Mouse (Mus musculus) CH12.LX (cell line): ENCODE measurements around the gene Prkcd. TPM values are rescaled to one million over a fixed set of nuclear protein-coding genes. Genes with fewer than 3 reads are reported as not detected.

Source experiments
- DNase-seq: peaks from one replicate; pipeline ENCODE4 v3.0.0-alpha.2; 2013; ENCODE audit errors: extremely low read depth
- H3K27ac ChIP-seq: 2 replicates; pipeline ENCODE4 v1.5.1; 2012; ENCODE audit warnings: low read depth, mild to moderate bottlenecking, control low read depth, moderate library complexity; ENCODE audit not compliant: insufficient read depth
- H3K27me3 ChIP-seq: replicated peaks from 2 replicates; pipeline ENCODE3; 2012; ENCODE audit warnings: inconsistent platforms
- H3K36me3 ChIP-seq, 2 experiments: replicated peaks in 1 of 2; 2 replicates each; pipeline versions ENCODE3 to v1.6.1; 2012; ENCODE audit warnings: inconsistent platforms in 1 of 2, low read length in 1 of 2, mild to moderate bottlenecking in 1 of 2, mixed read lengths in 1 of 2, moderate library complexity in 1 of 2; ENCODE audit not compliant: control insufficient read depth in 1 of 2, insufficient read depth in 1 of 2
- H3K4me1 ChIP-seq, 2 experiments: 2 replicates each; pipeline ENCODE4 v1.6.1; 2012; ENCODE audit warnings: inconsistent platforms in 1 of 2, moderate library complexity in 1 of 2; ENCODE audit not compliant: insufficient read depth in 2 of 2, control insufficient read depth in 1 of 2
- H3K4me2 ChIP-seq: 2 replicates; pipeline ENCODE4 v1.6.1; 2012; ENCODE audit warnings: low read depth, mild to moderate bottlenecking, control low read depth; ENCODE audit not compliant: poor library complexity, insufficient read depth, severe bottlenecking
- H3K4me3 ChIP-seq, 3 experiments: fragments of 150-350 bp in 1 of 3; sonication (generic) in 1 of 3; replicated peaks in 1 of 3; 2 replicates each; pipeline versions ENCODE3 to v1.5.1; 2011 to 2012; ENCODE audit warnings: low read depth in 2 of 3, low read length in 2 of 3, mild to moderate bottlenecking in 2 of 3, moderate library complexity in 2 of 3, control low read depth in 1 of 3, improper control_type of control experiment in 1 of 3, inconsistent platforms in 1 of 3, mixed read lengths in 1 of 3; ENCODE audit not compliant: poor library complexity in 1 of 3
- H3K79me2 ChIP-seq: replicated peaks from 2 replicates; pipeline ENCODE4 v1.6.1; 2012; ENCODE audit warnings: mild to moderate bottlenecking, moderate library complexity; ENCODE audit not compliant: control insufficient read depth, poor library complexity, insufficient read depth, severe bottlenecking; ENCODE audit errors: extremely low read depth
- H3K9ac ChIP-seq: 2 replicates; pipeline ENCODE4 v1.6.1; 2012; ENCODE audit warnings: low read depth, mild to moderate bottlenecking, control low read depth, moderate library complexity; ENCODE audit not compliant: insufficient read depth
- H3K9me3 ChIP-seq: replicated peaks from 2 replicates; pipeline ENCODE3; 2012; ENCODE audit warnings: low read length, inconsistent platforms, mixed read lengths
- BHLHE40 ChIP-seq: IDR thresholded peaks from 2 replicates; pipeline ENCODE4 v1.6.1; 2011; ENCODE audit warnings: mild to moderate bottlenecking, low read depth, low read length, improper control_type of control experiment
- CHD1 ChIP-seq: IDR thresholded peaks from 2 replicates; pipeline ENCODE4 v1.6.1; 2012; ENCODE audit warnings: low read depth, low read length, improper control_type of control experiment, inconsistent platforms
- CHD2 ChIP-seq: IDR thresholded peaks from 2 replicates; pipeline ENCODE4 v1.6.1; 2011; ENCODE audit warnings: low read length, improper control_type of control experiment
- CTCF ChIP-seq, 2 experiments: IDR thresholded peaks in 1 of 2; conservative IDR thresholded peaks in 1 of 2; 2 replicates each; pipeline ENCODE4 v1.5.1; 2011 to 2012; ENCODE audit warnings: low read depth in 2 of 2, low read length in 2 of 2, improper control_type of control experiment in 1 of 2, inconsistent platforms in 1 of 2, mild to moderate bottlenecking in 1 of 2, moderate library complexity in 1 of 2
- E2F4 ChIP-seq: IDR thresholded peaks from 2 replicates; pipeline ENCODE4 v1.6.1; 2011; ENCODE audit warnings: low read depth, low read length, improper control_type of control experiment; ENCODE audit not compliant: insufficient replicate concordance
- ELF1 ChIP-seq: IDR thresholded peaks from 2 replicates; pipeline ENCODE4 v1.6.1; 2014; ENCODE audit warnings: low read depth, mild to moderate bottlenecking, inconsistent platforms, low read length, improper control_type of control experiment
- EP300 ChIP-seq: IDR thresholded peaks from 2 replicates; pipeline ENCODE4 v1.6.1; 2011; ENCODE audit warnings: low read length, improper control_type of control experiment
- ETS1 ChIP-seq: conservative IDR thresholded peaks from 2 replicates; pipeline ENCODE4 v1.6.1; 2012; ENCODE audit warnings: low read depth, mild to moderate bottlenecking, inconsistent platforms, low read length, improper control_type of control experiment, moderate library complexity
- GABPA ChIP-seq: IDR thresholded peaks from 2 replicates; pipeline ENCODE4 v1.6.1; 2012; ENCODE audit warnings: low read depth, low read length, improper control_type of control experiment, inconsistent platforms; ENCODE audit not compliant: insufficient replicate concordance
- HCFC1 ChIP-seq: IDR thresholded peaks from 2 replicates; pipeline ENCODE4 v1.6.1; 2012; ENCODE audit warnings: low read depth, mild to moderate bottlenecking, inconsistent platforms, low read length, improper control_type of control experiment
- IRF4 ChIP-seq: IDR thresholded peaks from 2 replicates; pipeline ENCODE4 v1.6.1; 2014; ENCODE audit warnings: low read depth, mild to moderate bottlenecking, inconsistent platforms, low read length, improper control_type of control experiment
- JUN ChIP-seq: IDR thresholded peaks from 2 replicates; pipeline ENCODE4 v1.6.1; 2011; ENCODE audit warnings: low read depth, mild to moderate bottlenecking, low read length, improper control_type of control experiment, moderate library complexity; ENCODE audit not compliant: insufficient read depth
- JUND ChIP-seq: conservative IDR thresholded peaks from 2 replicates; pipeline ENCODE4 v1.6.1; 2011; ENCODE audit warnings: low read depth, low read length, improper control_type of control experiment
- KAT2A ChIP-seq: IDR thresholded peaks from 2 replicates; pipeline ENCODE4 v1.6.1; 2012; ENCODE audit warnings: low read length, improper control_type of control experiment, inconsistent platforms; ENCODE audit not compliant: insufficient replicate concordance
- MAFK ChIP-seq: IDR thresholded peaks from 2 replicates; pipeline ENCODE4 v1.6.1; 2011; ENCODE audit warnings: low read length, improper control_type of control experiment; ENCODE audit not compliant: insufficient replicate concordance
- MAX ChIP-seq: IDR thresholded peaks from 2 replicates; pipeline ENCODE4 v1.6.1; 2011; ENCODE audit warnings: low read length, improper control_type of control experiment
- MAZ ChIP-seq: IDR thresholded peaks from 2 replicates; pipeline ENCODE4 v1.6.1; 2012; ENCODE audit warnings: low read depth, mild to moderate bottlenecking, inconsistent platforms, low read length, improper control_type of control experiment, moderate library complexity
- MEF2A ChIP-seq: IDR thresholded peaks from 2 replicates; pipeline ENCODE4 v1.6.1; 2014; ENCODE audit warnings: low read depth, mild to moderate bottlenecking, inconsistent platforms, low read length, improper control_type of control experiment, borderline replicate concordance
- MXI1 ChIP-seq: IDR thresholded peaks from 2 replicates; pipeline ENCODE4 v1.6.1; 2011; ENCODE audit warnings: mild to moderate bottlenecking, low read depth, low read length, improper control_type of control experiment
- MYC ChIP-seq: IDR thresholded peaks from 2 replicates; pipeline ENCODE4 v1.6.1; 2011; ENCODE audit warnings: low read depth, mild to moderate bottlenecking, improper control_type of control experiment, low read length
- NELFE ChIP-seq: IDR thresholded peaks from 2 replicates; pipeline ENCODE4 v1.6.1; 2011; ENCODE audit warnings: low read depth, low read length, improper control_type of control experiment
- NRF1 ChIP-seq: IDR thresholded peaks from 2 replicates; pipeline ENCODE4 v1.6.1; 2014; ENCODE audit warnings: low read depth, mild to moderate bottlenecking, inconsistent platforms, low read length, improper control_type of control experiment, moderate library complexity
- PAX5 ChIP-seq: IDR thresholded peaks from 2 replicates; pipeline ENCODE4 v1.6.1; 2012; ENCODE audit warnings: low read length, inconsistent platforms, mixed read lengths
- POLR2A ChIP-seq: IDR thresholded peaks from 2 replicates; pipeline ENCODE4 v1.6.1; 2011; ENCODE audit warnings: low read depth, mild to moderate bottlenecking, improper control_type of control experiment, low read length
- POLR2AphosphoS2 ChIP-seq: IDR thresholded peaks from 2 replicates; pipeline ENCODE4 v1.6.1; 2011; ENCODE audit warnings: low read depth, low read length, improper control_type of control experiment
- RAD21 ChIP-seq: IDR thresholded peaks from 2 replicates; pipeline ENCODE4 v1.6.1; 2011; ENCODE audit warnings: low read depth, mild to moderate bottlenecking, low read length, improper control_type of control experiment, moderate library complexity
- RCOR1 ChIP-seq: conservative IDR thresholded peaks from 2 replicates; pipeline ENCODE4 v1.6.1; 2012; ENCODE audit warnings: low read depth, mild to moderate bottlenecking, inconsistent platforms, low read length, improper control_type of control experiment
- SIN3A ChIP-seq: IDR thresholded peaks from 2 replicates; pipeline ENCODE4 v1.6.1; 2012; ENCODE audit warnings: low read length, improper control_type of control experiment, inconsistent platforms
- SMC3 ChIP-seq: IDR thresholded peaks from 2 replicates; pipeline ENCODE4 v1.6.1; 2011; ENCODE audit warnings: low read depth, low read length, improper control_type of control experiment
- TBP ChIP-seq: conservative IDR thresholded peaks from 2 replicates; pipeline ENCODE4 v1.6.1; 2011; ENCODE audit warnings: low read depth, low read length, improper control_type of control experiment
- TCF12 ChIP-seq: IDR thresholded peaks from 2 replicates; pipeline ENCODE4 v1.6.1; 2014; ENCODE audit warnings: low read depth, mild to moderate bottlenecking, inconsistent platforms, low read length, improper control_type of control experiment
- UBTF ChIP-seq: IDR thresholded peaks from 2 replicates; pipeline ENCODE4 v1.6.1; 2012; ENCODE audit warnings: low read depth, mild to moderate bottlenecking, inconsistent platforms, low read length, improper control_type of control experiment, moderate library complexity
- USF1 ChIP-seq: IDR thresholded peaks from 2 replicates; pipeline ENCODE4 v1.6.1; 2014; ENCODE audit warnings: low read depth, mild to moderate bottlenecking, inconsistent platforms, low read length, improper control_type of control experiment
- USF2 ChIP-seq: conservative IDR thresholded peaks from 2 replicates; pipeline ENCODE4 v1.6.1; 2011; ENCODE audit warnings: low read depth, low read length, improper control_type of control experiment
- ZC3H11A ChIP-seq: IDR thresholded peaks from 2 replicates; pipeline ENCODE4 v1.6.1; 2012; ENCODE audit warnings: low read depth, mild to moderate bottlenecking, inconsistent platforms, low read length, improper control_type of control experiment
- ZKSCAN1 ChIP-seq: IDR thresholded peaks from 2 replicates; pipeline ENCODE4 v1.6.1; 2012; ENCODE audit warnings: low read depth, inconsistent platforms, low read length, improper control_type of control experiment, borderline replicate concordance
- ZMIZ1 ChIP-seq: IDR thresholded peaks from 2 replicates; pipeline ENCODE4 v1.6.1; 2012; ENCODE audit warnings: low read depth, mild to moderate bottlenecking, inconsistent platforms, low read length, improper control_type of control experiment
- ZNF384 ChIP-seq: IDR thresholded peaks from 2 replicates; pipeline ENCODE4 v1.6.1; 2012; ENCODE audit warnings: low read depth, low read length, improper control_type of control experiment, inconsistent platforms
- dilution Hi-C: fragments of 300-500 bp; cut with MboI; formaldehyde crosslinking; loops from 2 replicates; pipeline ENCODE4 v1.14.3; 2020; ENCODE audit warnings: low sequenced_read_pairs; ENCODE audit not compliant: extremely low pct_unique_long_range_greater_than_20kb, extremely low pct_ligation_motif_present
- in situ Hi-C: fragments of 300-500 bp; cut with MboI; formaldehyde crosslinking; loops from 3 replicates; pipeline ENCODE4 v1.14.3; 2019; ENCODE audit warnings: low sequenced_read_pairs, low pct_ligation_motif_present, low pct_unique_long_range_greater_than_20kb, mixed read lengths
- polyA plus RNA-seq: library from polyadenylated mRNA; unstranded; fragments of >175 nt; gene quantifications from 2 replicates; pipeline ENCODE4 v1.2.1, GENCODE M21; 2012; ENCODE audit warnings: low read depth; ENCODE audit not compliant: insufficient read length
- total RNA-seq, 2 experiments: library from RNA; depleted of rRNA; stranded (reverse); fragments of 300-350 nt in 1 of 2; fragments of >200 nt in 1 of 2; gene quantifications; 2 replicates each; pipeline ENCODE4 v1.2.3; 2012 to 2014

Gene Prkcd
- total and polyA plus RNA-seq, 3 experiments = 109 to 186 (median 122) TPM

DNA sequence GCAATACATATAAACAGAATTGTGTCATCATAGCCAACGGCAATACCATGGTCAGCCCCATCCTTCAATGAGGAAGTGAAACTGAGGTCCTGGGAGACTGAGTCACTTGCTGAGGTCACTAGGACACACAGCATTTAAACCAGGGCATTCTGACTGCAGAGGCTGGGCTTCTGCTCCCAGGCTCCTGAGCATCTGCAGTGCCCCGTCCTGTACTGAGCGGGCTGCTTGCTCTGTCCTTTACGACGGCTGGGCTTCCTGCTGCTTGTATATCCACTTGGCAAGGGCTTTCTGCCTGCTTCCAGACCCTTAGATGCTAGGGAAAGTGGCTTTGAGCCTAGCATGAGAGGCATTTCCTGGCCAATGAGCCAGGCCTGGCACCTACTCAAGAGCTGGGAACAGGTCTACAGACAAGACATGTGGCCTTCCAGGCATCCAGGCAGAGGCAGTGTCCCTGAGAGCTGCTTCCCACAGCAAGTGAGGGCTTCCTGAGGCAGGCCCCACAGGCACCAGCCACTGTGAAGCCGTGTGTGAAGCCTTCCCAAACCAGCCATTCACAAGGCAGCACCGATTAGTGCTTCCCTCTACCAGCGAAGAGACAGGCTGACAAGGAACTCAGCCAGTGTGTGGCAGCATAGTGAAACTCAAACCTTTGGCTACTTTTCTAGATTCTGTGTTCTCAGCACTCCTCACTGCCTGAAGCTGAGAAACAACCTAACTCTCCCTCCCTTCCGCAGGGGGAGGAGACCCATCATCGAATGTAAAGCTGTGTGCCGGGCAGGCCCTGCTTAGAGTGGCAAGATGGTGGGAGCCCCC, 32.5 kb downstream of the Prkcd start:
- H3K79me2 ChIP-seq = no peaks in the 10 kb centered on the region
- dilution Hi-C loops = no loop called here
- in situ Hi-C loops = no loop called here
- peaks cover 34 to 74% of the 10 kb centered on the region in 2 experiments for H3K4me1 ChIP-seq
- no peaks in the 10 kb centered on the region for H3K27me3 ChIP-seq
- peak; percentile 87 for DNase-seq
- peak overlapping the region in 1 of 3 experiments; percentile 26 for H3K4me3 ChIP-seq
- H3K4me2 ChIP-seq = no peak overlapping the region
- no peak overlapping the region for H3K9ac ChIP-seq
- TF ChIP-seq ZMIZ1 = no peak
- 0 out of 2 replicates have a peak, but pooled peaks have one; percentile 7 for TF ChIP-seq MAZ
- TF ChIP-seq CTCF (conservative IDR thresholded peaks at IDR 0.05 in 1 of 2, IDR thresholded peaks at IDR 0.05 in 1 of 2; ENCODE audit: low read depth in 2 of 2, low read length in 2 of 2) = peak in 1 of 2 experiments; percentile 56; a peak in 2 of 4 replicates
- no peak for TF ChIP-seq E2F4
- TF ChIP-seq KAT2A = no peak
- TF ChIP-seq TBP = 0 out of 2 replicates have a peak, but pooled peaks have one; percentile 43
- TF ChIP-seq MAFK = 0 out of 2 replicates have a peak, but pooled peaks have one; percentile 38
- TF ChIP-seq SMC3 = peak; percentile 39
- TF ChIP-seq IRF4 = peak; percentile 97
- TF ChIP-seq TCF12 = no peak
- TF ChIP-seq ZKSCAN1 = no peak
- no peak for TF ChIP-seq NELFE
- TF ChIP-seq MAX = peak; percentile 38; the same call in 1 of the 2 replicates
- no peak for TF ChIP-seq ZC3H11A
- TF ChIP-seq BHLHE40 = peak; percentile 65
- TF ChIP-seq CHD2 = peak; percentile 36; the same call in 1 of the 2 replicates
- no peak for TF ChIP-seq MYC
- no peak for TF ChIP-seq UBTF
- no peak for TF ChIP-seq ZNF384
- peak; percentile 65; the same call in 1 of the 2 replicates for TF ChIP-seq SIN3A
- TF ChIP-seq HCFC1 = no peak; the same call in 1 of the 2 replicates
- TF ChIP-seq MEF2A = peak; percentile 45; the same call in 1 of the 2 replicates
- peak; percentile 56; the same call in 1 of the 2 replicates for TF ChIP-seq POLR2AphosphoS2
- TF ChIP-seq JUND = peak; percentile 72
- TF ChIP-seq USF2 = no peak
- no peak for TF ChIP-seq MXI1
- peak; percentile 41 for TF ChIP-seq RAD21
- no peak for TF ChIP-seq PAX5
- TF ChIP-seq ELF1 = peak; percentile 38; the same call in 1 of the 2 replicates
- peak; percentile 91 for TF ChIP-seq ETS1
- TF ChIP-seq USF1 = no peak
- TF ChIP-seq GABPA = no peak
- TF ChIP-seq POLR2A = no peak
- peak; percentile 78 for TF ChIP-seq JUN
- TF ChIP-seq NRF1 = no peak
- TF ChIP-seq EP300 = peak; percentile 89
- TF ChIP-seq CHD1 = no peak
- 0 out of 2 replicates have a peak, but pooled peaks have one; percentile 58 for TF ChIP-seq RCOR1
- peak overlapping the region; percentile 77 for H3K27ac ChIP-seq
- no peaks in the 10 kb centered on the region for H3K9me3 ChIP-seq
- peaks cover 21 to 47% of the 10 kb centered on the region in 2 experiments for H3K36me3 ChIP-seq
